Mouse (Mus musculus): ENCODE results near the gene Polr2f. TPM values are rescaled to one million over a fixed set of nuclear protein-coding genes. Genes with fewer than 3 reads are reported as not detected.

The Polr2f gene
- polyA plus RNA-seq, 1 experiment from 2014 or later, result 267 TPM

DNA sequence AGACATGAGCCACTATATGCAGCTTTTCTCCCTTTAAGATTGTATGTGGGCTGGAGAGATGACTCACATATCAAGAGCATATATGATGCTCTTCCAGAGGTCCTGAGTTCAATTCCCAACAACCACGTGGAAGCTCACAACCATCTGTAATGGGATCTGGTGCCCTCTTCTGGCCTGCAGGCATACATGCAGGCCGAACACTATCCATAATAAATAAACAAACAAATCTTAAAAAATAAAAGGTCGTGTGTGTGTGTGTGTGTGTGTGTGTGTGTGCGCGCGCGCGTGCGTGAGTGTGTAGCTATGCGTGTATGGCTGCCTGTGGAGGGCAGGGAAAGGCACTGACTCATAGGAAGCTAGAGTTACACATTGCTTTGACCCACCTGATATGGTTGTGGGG lies 1.2 kb upstream of the Polr2f start:
- H3K36me3 ChIP-seq (ENCODE audit: control insufficient read depth, insufficient read depth, low read length), result peaks cover 4% of the 10 kb centered on the region
- ATAC-seq (ENCODE audit: low read depth), result no peak
- H3K4me1 ChIP-seq (replicated peaks; ENCODE audit: control insufficient read depth, insufficient read depth, low read length), result peaks cover 15% of the 10 kb centered on the region
- no peaks in the 10 kb centered on the region for H3K27me3 ChIP-seq (ENCODE audit: control insufficient read depth, insufficient read depth, low read depth, low read length)
- H3K4me2 ChIP-seq (ENCODE audit: low read depth, low read length), result no peak overlapping the region
- WGBS, result 59% methylated on average over 10 of the region's 10 CpGs
- H3K4me3 ChIP-seq (ENCODE audit: low read length), result no peak overlapping the region
- no peaks in the 10 kb centered on the region for H3K9me3 ChIP-seq (ENCODE audit: control insufficient read depth, low read length)
- no peak overlapping the region for H3K27ac ChIP-seq (ENCODE audit: low read length)
- H3K9ac ChIP-seq (ENCODE audit: low read length), result no peak overlapping the region

DNA sequence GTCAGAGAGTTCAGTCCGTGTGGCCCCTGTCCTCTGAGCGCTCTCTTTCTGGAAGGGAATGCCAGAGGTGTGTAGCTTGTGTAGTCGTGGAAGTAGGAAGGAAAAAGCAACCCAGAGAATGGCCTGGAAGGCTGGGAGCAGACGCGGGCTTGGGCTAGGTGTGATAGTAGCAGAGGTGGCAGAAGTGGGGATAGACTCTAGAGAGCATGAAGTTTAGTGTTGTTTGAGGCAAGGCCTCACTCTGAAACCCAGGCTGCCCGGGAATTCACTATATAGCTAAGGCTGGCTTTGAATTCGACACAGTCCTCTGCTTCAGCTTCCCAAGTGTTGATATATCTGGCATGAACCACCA lies 733 bp downstream of the Polr2f start:
- ATAC-seq (ENCODE audit: low read depth), result no peak; the same call in 1 of the 2 replicates
- peak overlapping the region; percentile 83 for H3K9ac ChIP-seq (ENCODE audit: low read length)
- H3K4me3 ChIP-seq (ENCODE audit: low read length), result peak overlapping the region; percentile 82
- no peak overlapping the region for H3K27ac ChIP-seq (ENCODE audit: low read length)
- H3K9me3 ChIP-seq (ENCODE audit: control insufficient read depth, low read length), result no peaks in the 10 kb centered on the region
- peaks cover 19% of the 10 kb centered on the region for H3K36me3 ChIP-seq (ENCODE audit: control insufficient read depth, insufficient read depth, low read length)
- WGBS, result under 1% methylated on average over 7 of the region's 7 CpGs
- H3K4me1 ChIP-seq (replicated peaks; ENCODE audit: control insufficient read depth, insufficient read depth, low read length), result peaks cover 13% of the 10 kb centered on the region
- no peaks in the 10 kb centered on the region for H3K27me3 ChIP-seq (ENCODE audit: control insufficient read depth, insufficient read depth, low read depth, low read length)
- H3K4me2 ChIP-seq (ENCODE audit: low read depth, low read length), result peak overlapping the region; percentile 98

DNA sequence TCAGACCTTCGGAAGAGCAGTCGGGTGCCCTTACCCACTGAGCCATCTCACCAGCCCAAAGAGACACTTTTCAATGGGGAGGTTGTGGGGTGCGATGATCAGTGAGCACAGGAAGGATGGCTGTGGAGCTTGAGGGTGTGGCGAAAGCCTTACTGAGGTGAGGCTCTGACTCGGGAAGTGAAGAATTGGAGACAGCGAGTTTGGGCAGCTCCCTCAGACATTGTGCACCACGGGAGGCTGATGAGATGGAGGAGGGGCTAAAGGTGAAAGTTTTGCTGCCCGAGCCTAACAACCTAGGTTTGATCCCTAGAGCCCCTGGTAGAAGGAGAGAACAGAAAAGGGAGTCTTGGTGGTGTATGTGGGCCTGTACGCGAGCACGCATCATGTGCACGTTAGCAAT lies 2.5 kb downstream of the Polr2f start:
- Histone ChIP-seq H3K27me3 (ENCODE audit: control insufficient read depth, insufficient read depth, low read depth, low read length) (no peaks in the 10 kb centered on the region), H3K9me3 (ENCODE audit: control insufficient read depth, low read length) (no peaks in the 10 kb centered on the region), H3K4me1 (replicated peaks; ENCODE audit: control insufficient read depth, insufficient read depth, low read length) (peaks cover 13% of the 10 kb centered on the region), H3K27ac (ENCODE audit: low read length) (no peak overlapping the region), H3K36me3 (ENCODE audit: control insufficient read depth, insufficient read depth, low read length) (peaks cover 31% of the 10 kb centered on the region), H3K4me2 (ENCODE audit: low read depth, low read length) (no peak overlapping the region), H3K4me3 (ENCODE audit: low read length) (no peak overlapping the region), H3K9ac (ENCODE audit: low read length) (no peak overlapping the region)
- WGBS, result 83% methylated on average over 12 of the region's 12 CpGs
- no peak for ATAC-seq (ENCODE audit: low read depth)

DNA sequence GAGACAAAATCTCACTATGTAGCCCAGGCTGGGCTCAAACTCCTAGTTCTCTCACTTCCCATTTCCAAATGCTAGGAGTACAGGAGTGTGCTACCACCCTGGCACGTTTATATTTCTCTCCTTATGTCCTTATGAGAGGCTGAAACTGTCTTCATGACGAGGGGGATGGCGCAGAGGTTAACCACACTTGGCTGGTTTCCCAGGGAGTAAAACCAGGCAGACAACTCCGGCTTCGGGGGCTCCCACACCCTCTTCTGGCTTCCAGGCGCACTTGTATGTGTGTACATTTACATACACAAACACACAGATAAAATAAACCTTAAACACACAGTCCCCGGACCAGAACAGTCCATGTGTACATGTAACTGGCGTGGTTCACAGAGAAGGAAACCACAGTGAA lies 3.2 kb downstream of the Polr2f start:
- H3K4me2 ChIP-seq (ENCODE audit: low read depth, low read length), result no peak overlapping the region
- H3K27me3 ChIP-seq (ENCODE audit: control insufficient read depth, insufficient read depth, low read depth, low read length), result no peaks in the 10 kb centered on the region
- no peak overlapping the region for H3K9ac ChIP-seq (ENCODE audit: low read length)
- 53% methylated on average over 8 of the region's 8 CpGs for whole genome bisulfite sequencing
- no peaks in the 10 kb centered on the region for H3K9me3 ChIP-seq (ENCODE audit: control insufficient read depth, low read length)
- no peak overlapping the region for H3K4me3 ChIP-seq (ENCODE audit: low read length)
- peaks cover 13% of the 10 kb centered on the region for H3K4me1 ChIP-seq (replicated peaks; ENCODE audit: control insufficient read depth, insufficient read depth, low read length)
- no peak overlapping the region for H3K27ac ChIP-seq (ENCODE audit: low read length)
- peaks cover 33% of the 10 kb centered on the region for H3K36me3 ChIP-seq (ENCODE audit: control insufficient read depth, insufficient read depth, low read length)
- no peak for ATAC-seq (ENCODE audit: low read depth)

DNA sequence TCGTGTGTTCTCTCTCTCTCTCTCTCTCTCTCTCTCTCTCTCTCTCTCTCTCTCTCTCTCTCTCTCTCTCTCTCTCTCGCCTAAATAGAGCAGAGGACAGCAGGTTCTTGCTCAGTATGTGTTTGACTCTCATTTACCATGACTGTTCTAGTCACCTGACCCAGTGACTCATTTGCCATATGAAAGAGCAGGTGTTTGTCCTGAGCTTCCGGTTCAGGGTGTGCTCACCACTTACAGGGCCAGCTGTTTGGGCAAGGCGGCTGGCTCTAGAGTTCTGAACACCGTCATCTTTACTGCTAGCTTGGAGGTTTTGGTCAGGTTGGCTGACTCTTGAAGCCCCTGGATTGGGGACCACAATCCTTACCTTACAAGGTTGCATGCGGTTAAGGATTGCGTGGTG lies 4.7 kb downstream of the Polr2f start:
- 92% methylated on average over 7 of the region's 7 CpGs for WGBS
- no peak overlapping the region for H3K4me2 ChIP-seq (ENCODE audit: low read depth, low read length)
- ATAC-seq (ENCODE audit: low read depth), result no peak
- peaks cover 10% of the 10 kb centered on the region for H3K4me1 ChIP-seq (replicated peaks; ENCODE audit: control insufficient read depth, insufficient read depth, low read length)
- no peaks in the 10 kb centered on the region for H3K9me3 ChIP-seq (ENCODE audit: control insufficient read depth, low read length)
- H3K27me3 ChIP-seq (ENCODE audit: control insufficient read depth, insufficient read depth, low read depth, low read length), result no peaks in the 10 kb centered on the region
- H3K27ac ChIP-seq (ENCODE audit: low read length), result no peak overlapping the region
- H3K9ac ChIP-seq (ENCODE audit: low read length), result no peak overlapping the region
- H3K4me3 ChIP-seq (ENCODE audit: low read length), result no peak overlapping the region
- H3K36me3 ChIP-seq (ENCODE audit: control insufficient read depth, insufficient read depth, low read length), result peaks cover 38% of the 10 kb centered on the region

DNA sequence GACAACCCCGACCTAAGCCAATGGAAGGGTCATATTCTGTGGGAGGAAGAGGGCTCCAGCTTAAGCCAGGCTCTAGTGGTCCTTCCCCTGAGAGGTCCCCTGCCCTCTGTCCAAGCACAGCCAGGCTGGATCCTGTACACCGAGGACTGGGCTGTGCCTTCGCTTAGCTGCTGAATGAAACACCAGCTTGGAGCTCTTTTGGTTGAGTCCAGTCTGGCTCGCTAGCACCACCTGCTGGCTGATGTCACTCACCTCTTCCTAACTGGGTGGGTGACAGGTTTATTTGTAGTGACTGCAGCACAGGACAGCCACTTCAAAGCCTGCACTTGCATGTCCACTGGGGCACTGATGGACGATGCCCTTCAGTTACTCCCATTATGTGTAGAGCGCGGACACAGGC lies 7.7 kb downstream of the Polr2f start:
- WGBS, result 46% methylated on average over 7 of the region's 7 CpGs
- peaks cover 41% of the 10 kb centered on the region for H3K36me3 ChIP-seq (ENCODE audit: control insufficient read depth, insufficient read depth, low read length)
- no peak overlapping the region for H3K27ac ChIP-seq (ENCODE audit: low read length)
- no peak overlapping the region for H3K4me2 ChIP-seq (ENCODE audit: low read depth, low read length)
- H3K9ac ChIP-seq (ENCODE audit: low read length), result no peak overlapping the region
- no peaks in the 10 kb centered on the region; the same call in 1 of the 2 replicates for H3K4me1 ChIP-seq (replicated peaks; ENCODE audit: control insufficient read depth, insufficient read depth, low read length)
- no peak overlapping the region for H3K4me3 ChIP-seq (ENCODE audit: low read length)
- no peaks in the 10 kb centered on the region for H3K27me3 ChIP-seq (ENCODE audit: control insufficient read depth, insufficient read depth, low read depth, low read length)
- no peaks in the 10 kb centered on the region for H3K9me3 ChIP-seq (ENCODE audit: control insufficient read depth, low read length)
- peak; percentile 57 for ATAC-seq (ENCODE audit: low read depth)

DNA sequence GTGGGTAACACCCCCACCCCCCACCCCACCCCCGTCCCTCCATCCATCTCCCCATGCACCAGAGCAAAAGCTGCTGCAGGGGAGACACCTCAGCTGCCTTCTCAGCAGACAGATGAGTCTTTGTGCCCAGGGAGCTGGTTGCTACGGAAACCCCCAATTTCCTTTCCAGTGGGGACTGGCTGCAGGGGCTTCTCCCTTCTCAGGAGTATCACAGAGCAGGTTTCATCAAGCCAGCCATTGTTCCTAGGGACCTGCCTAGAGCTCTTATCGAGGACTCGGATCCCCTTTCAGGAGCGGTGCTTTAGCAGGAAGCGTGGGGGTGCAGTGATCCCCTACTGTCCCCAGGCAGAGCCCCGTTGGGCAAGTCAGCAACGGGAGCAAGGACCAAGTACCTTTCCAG lies 11.1 kb downstream of the Polr2f start:
- H3K4me3 ChIP-seq (ENCODE audit: low read length), result no peak overlapping the region
- no peak for ATAC-seq (ENCODE audit: low read depth)
- no peaks in the 10 kb centered on the region for H3K27me3 ChIP-seq (ENCODE audit: control insufficient read depth, insufficient read depth, low read depth, low read length)
- H3K4me2 ChIP-seq (ENCODE audit: low read depth, low read length), result no peak overlapping the region
- H3K9me3 ChIP-seq (ENCODE audit: control insufficient read depth, low read length), result no peaks in the 10 kb centered on the region
- no peak overlapping the region for H3K9ac ChIP-seq (ENCODE audit: low read length)
- 67% methylated on average over 8 of the region's 8 CpGs for WGBS
- no peaks in the 10 kb centered on the region for H3K4me1 ChIP-seq (replicated peaks; ENCODE audit: control insufficient read depth, insufficient read depth, low read length)
- H3K27ac ChIP-seq (ENCODE audit: low read length), result no peak overlapping the region
- H3K36me3 ChIP-seq (ENCODE audit: control insufficient read depth, insufficient read depth, low read length), result peaks cover 20% of the 10 kb centered on the region

DNA sequence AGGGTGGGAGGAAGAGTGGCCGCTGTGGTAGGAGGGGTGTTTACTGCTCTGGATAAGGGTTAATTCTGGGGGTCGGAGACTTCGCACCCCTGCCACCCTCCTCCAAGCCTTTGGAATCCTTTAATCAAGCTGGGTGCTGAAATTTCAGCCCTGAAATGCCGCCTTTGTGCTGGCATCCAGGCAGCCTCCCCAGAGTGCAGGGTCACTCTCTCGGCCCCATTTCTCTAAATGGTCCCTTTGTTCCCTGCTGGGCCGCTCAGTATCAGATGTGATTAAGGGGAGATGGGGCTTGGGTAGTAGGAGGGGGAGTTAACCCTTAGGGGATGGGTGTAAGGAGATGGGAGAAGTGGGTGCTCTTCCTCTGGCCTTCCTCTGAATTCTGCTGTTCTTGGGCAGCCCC lies 11.9 kb downstream of the Polr2f start:
- WGBS, result 53% methylated on average over 6 of the region's 6 CpGs
- ATAC-seq (ENCODE audit: low read depth), result no peak
- H3K9ac ChIP-seq (ENCODE audit: low read length), result no peak overlapping the region
- peaks cover 13% of the 10 kb centered on the region for H3K36me3 ChIP-seq (ENCODE audit: control insufficient read depth, insufficient read depth, low read length)
- no peaks in the 10 kb centered on the region for H3K4me1 ChIP-seq (replicated peaks; ENCODE audit: control insufficient read depth, insufficient read depth, low read length)
- no peak overlapping the region for H3K4me3 ChIP-seq (ENCODE audit: low read length)
- no peak overlapping the region for H3K4me2 ChIP-seq (ENCODE audit: low read depth, low read length)
- no peak overlapping the region for H3K27ac ChIP-seq (ENCODE audit: low read length)
- H3K27me3 ChIP-seq (ENCODE audit: control insufficient read depth, insufficient read depth, low read depth, low read length), result no peaks in the 10 kb centered on the region
- no peaks in the 10 kb centered on the region for H3K9me3 ChIP-seq (ENCODE audit: control insufficient read depth, low read length)

DNA sequence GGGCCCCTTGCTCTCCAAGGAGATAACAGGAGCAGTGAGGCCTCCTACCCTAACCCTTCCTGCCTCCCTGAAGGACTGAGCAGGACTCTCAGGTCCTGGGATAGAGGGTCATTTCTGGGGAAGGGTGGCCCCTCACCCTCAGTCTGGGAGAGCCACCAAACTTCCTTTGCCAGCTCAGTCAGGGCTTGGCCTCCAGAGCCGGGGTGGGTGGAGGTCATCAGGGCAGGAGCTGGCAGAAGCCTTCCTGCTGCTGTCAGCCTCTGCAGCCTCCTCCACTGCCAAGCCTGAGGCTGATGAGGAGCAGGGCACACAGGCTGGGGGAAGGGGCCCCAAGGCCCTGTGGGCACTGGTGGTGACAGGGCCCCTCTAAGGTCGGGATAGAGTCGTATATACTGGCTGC lies 14.8 kb downstream of the Polr2f start:
- Histone ChIP-seq H3K36me3 (ENCODE audit: control insufficient read depth, insufficient read depth, low read length) (peaks cover 3% of the 10 kb centered on the region; the same call in 1 of the 2 replicates), H3K9me3 (ENCODE audit: control insufficient read depth, low read length) (no peaks in the 10 kb centered on the region), H3K4me1 (replicated peaks; ENCODE audit: control insufficient read depth, insufficient read depth, low read length) (no peaks in the 10 kb centered on the region), H3K27ac (ENCODE audit: low read length) (no peak overlapping the region), H3K9ac (ENCODE audit: low read length) (no peak overlapping the region), H3K4me3 (ENCODE audit: low read length) (no peak overlapping the region), H3K4me2 (ENCODE audit: low read depth, low read length) (no peak overlapping the region), H3K27me3 (ENCODE audit: control insufficient read depth, insufficient read depth, low read depth, low read length) (peaks cover 3% of the 10 kb centered on the region; the same call in 1 of the 2 replicates)
- no peak for ATAC-seq (ENCODE audit: low read depth)
- WGBS, result 18% methylated on average over 3 of the region's 3 CpGs

DNA sequence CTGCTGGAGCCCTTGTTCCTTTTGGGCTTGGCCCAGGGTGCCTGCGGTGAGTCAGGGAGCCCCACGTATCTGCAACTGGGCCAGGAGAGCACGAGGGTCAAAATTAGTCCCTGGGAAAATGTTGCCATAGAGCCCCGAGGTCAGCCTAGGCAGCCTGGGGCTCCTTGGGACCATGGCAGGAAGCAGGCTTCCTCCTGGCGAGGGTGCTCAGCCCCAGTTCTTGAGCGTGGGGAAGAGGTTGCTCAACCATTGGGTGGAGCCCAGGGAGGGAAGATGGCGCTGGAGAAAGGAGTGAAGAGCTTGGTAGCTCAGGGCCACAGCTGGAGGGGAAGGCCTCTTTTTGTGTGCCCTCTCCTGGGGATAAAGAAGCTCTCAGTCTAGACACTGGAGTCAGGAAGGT lies 21.5 kb downstream of the Polr2f start:
- no peak overlapping the region for H3K4me2 ChIP-seq (ENCODE audit: low read depth, low read length)
- H3K4me1 ChIP-seq (replicated peaks; ENCODE audit: control insufficient read depth, insufficient read depth, low read length), result no peaks in the 10 kb centered on the region; the same call in 1 of the 2 replicates
- no peak for ATAC-seq (ENCODE audit: low read depth)
- WGBS, result 51% methylated on average over 7 of the region's 7 CpGs
- no peaks in the 10 kb centered on the region for H3K36me3 ChIP-seq (ENCODE audit: control insufficient read depth, insufficient read depth, low read length)
- no peak overlapping the region for H3K27ac ChIP-seq (ENCODE audit: low read length)
- no peak overlapping the region for H3K9ac ChIP-seq (ENCODE audit: low read length)
- H3K9me3 ChIP-seq (ENCODE audit: control insufficient read depth, low read length), result no peaks in the 10 kb centered on the region
- no peak overlapping the region for H3K4me3 ChIP-seq (ENCODE audit: low read length)
- H3K27me3 ChIP-seq (ENCODE audit: control insufficient read depth, insufficient read depth, low read depth, low read length), result peaks cover 41% of the 10 kb centered on the region

Data from lung, embryonic 16.5 days (tissue).